Mouse (Mus musculus): Measurements from ENCODE around the gene Tssc4.

GRCm38 (mm10) chr7:143064226-143064625, 4.8 kb upstream of the Tssc4 start:
- no peak for TF ChIP-seq CTCF (IDR thresholded peaks at IDR 0.05; ENCODE audit: low read depth, low read length)
- no peak for TF ChIP-seq POLR2A (IDR thresholded peaks at IDR 0.05; ENCODE audit: insufficient read depth, low read length)
- TF ChIP-seq EP300 (IDR thresholded peaks at IDR 0.05; ENCODE audit: insufficient read depth, low read depth, low read length) = no peak

Data from ES-Bruce4 (cell line).